Mouse (Mus musculus) stomach, postnatal 0 days (tissue): Measurements from ENCODE around the gene Dab1.

Experiments used
- CTCF ChIP-seq: IDR thresholded peaks from 2 replicates; pipeline ENCODE4 v1.5.1; 2016; ENCODE audit warnings: antibody characterized with exemption, low read depth, mild to moderate bottlenecking, moderate library complexity
- EP300 ChIP-seq: optimal IDR thresholded peaks from 2 replicates; pipeline ENCODE3; 2016; ENCODE audit warnings: antibody characterized with exemption

- TF ChIP-seq CTCF = no peak
- no peak for TF ChIP-seq EP300
Observed at GRCm38 (mm10) chr4:104637016-104637415, 1017.9 kb downstream of the Dab1 start.
